Mouse (Mus musculus) forebrain, embryonic 11.5 days (tissue): ENCODE measurements around the gene Ptpn23. TPM values are rescaled to one million over a fixed set of nuclear protein-coding genes. Genes with fewer than 3 reads are reported as not detected.
"Not testable (repeated sequence)": the region's sequence is repeated elsewhere in the genome, so short reads cannot be mapped to it uniquely, and the experiment has no call there.

Experiments
- ATAC-seq: fragments of 200-750 bp; cut with Nextera tagmentation; replicated peaks from 2 replicates; pipeline ENCODE4 v1.8.0; 2017; ENCODE audit warnings: moderate TSS enrichment; ENCODE audit not compliant: low FRiP score
- DNase-seq: peaks from one replicate; pipeline ENCODE4 v3.0.0-alpha.2; 2017; ENCODE audit warnings: low spot score
- H3K27ac ChIP-seq: fragments of 300-500 bp; sonication (generic); 2 replicates; pipeline ENCODE4 v1.5.1; 2014; ENCODE audit warnings: low read depth, low read length
- H3K27me3 ChIP-seq: fragments of 300-500 bp; sonication (generic); 2 replicates; pipeline ENCODE4 v1.6.1; 2014; ENCODE audit warnings: mild to moderate bottlenecking, low read length, mixed read lengths; ENCODE audit not compliant: control insufficient read depth, insufficient read depth
- H3K36me3 ChIP-seq: fragments of 300-500 bp; sonication (generic); 2 replicates; pipeline ENCODE4 v1.6.1; 2014; ENCODE audit warnings: mild to moderate bottlenecking, low read length, moderate library complexity, mixed read lengths; ENCODE audit not compliant: control insufficient read depth, insufficient read depth
- H3K4me1 ChIP-seq: fragments of 300-500 bp; sonication (generic); replicated peaks from 2 replicates; pipeline ENCODE4 v1.6.1; 2014; ENCODE audit warnings: low read length, mixed read lengths; ENCODE audit not compliant: control insufficient read depth, insufficient read depth
- H3K4me2 ChIP-seq: fragments of 300-500 bp; sonication (generic); 2 replicates; pipeline ENCODE4 v1.6.1; 2014; ENCODE audit warnings: low read depth, mild to moderate bottlenecking, low read length, moderate library complexity, mixed read lengths; ENCODE audit not compliant: severe bottlenecking
- H3K4me3 ChIP-seq: fragments of 300-500 bp; sonication (generic); 2 replicates; pipeline ENCODE4 v1.5.1; 2014; ENCODE audit warnings: low read depth, low read length
- H3K9ac ChIP-seq: fragments of 300-500 bp; sonication (generic); 2 replicates; pipeline ENCODE4 v1.6.1; 2014; ENCODE audit warnings: low read length
- H3K9me3 ChIP-seq: fragments of 300-500 bp; sonication (generic); 2 replicates; pipeline ENCODE4 v1.6.1; 2016; ENCODE audit warnings: low read length, mixed read lengths; ENCODE audit not compliant: control insufficient read depth
- WGBS: fragments of 180-500 bp; shearing (Covaris S2); extraction: QIAGEN DNeasy Blood & Tissue Kit; methylation state at CpG from one replicate; pipeline ENCODE4 v1.1.7; 2014; 5-methylcytosine and 5-hydroxymethylcytosine counted together
- polyA plus RNA-seq: library from polyadenylated mRNA; unstranded; fragments of >200 nt; fragmentation: Nextera tagmentation; extraction: Ambion mirVana; gene quantifications from 2 replicates; pipeline ENCODE4 v1.2.1, GENCODE M21; 2014

Ptpn23 gene
- polyA plus RNA-seq, 1 experiment from 2014 or later, result 17.7 TPM

DNA sequence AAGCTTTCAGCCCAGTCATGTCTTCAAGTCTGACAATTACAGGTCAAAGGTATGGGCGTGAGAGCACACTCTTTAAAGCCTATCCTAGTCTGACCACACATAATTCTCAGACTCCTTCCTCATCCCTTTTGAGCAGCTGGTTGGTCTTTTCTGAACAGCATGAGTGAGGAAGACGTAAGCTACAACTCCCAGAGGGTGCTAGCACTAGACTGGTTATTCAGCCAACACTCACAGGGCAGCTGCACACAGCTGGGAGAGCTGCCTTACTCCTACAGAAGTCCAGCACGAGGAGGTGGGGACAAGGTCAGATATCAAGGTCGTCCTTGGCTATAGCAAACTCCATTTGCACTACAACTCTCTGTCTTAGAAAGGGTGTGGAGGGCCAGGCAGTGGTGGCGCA lies 7.4 kb downstream of the Ptpn23 start:
- no peaks in the 10 kb centered on the region for H3K4me1 ChIP-seq
- H3K4me2 ChIP-seq, result no peak overlapping the region
- H3K27me3 ChIP-seq, result no peaks in the 10 kb centered on the region
- DNase-seq (no peak), ATAC-seq (no peak)
- H3K36me3 ChIP-seq, result no peaks in the 10 kb centered on the region
- 91% methylated on average over 5 of the region's 5 CpGs for WGBS
- no peak overlapping the region for H3K4me3 ChIP-seq
- H3K9ac ChIP-seq, result no peak overlapping the region
- H3K9me3 ChIP-seq, result no peaks in the 10 kb centered on the region
- H3K27ac ChIP-seq, result no peak overlapping the region

DNA sequence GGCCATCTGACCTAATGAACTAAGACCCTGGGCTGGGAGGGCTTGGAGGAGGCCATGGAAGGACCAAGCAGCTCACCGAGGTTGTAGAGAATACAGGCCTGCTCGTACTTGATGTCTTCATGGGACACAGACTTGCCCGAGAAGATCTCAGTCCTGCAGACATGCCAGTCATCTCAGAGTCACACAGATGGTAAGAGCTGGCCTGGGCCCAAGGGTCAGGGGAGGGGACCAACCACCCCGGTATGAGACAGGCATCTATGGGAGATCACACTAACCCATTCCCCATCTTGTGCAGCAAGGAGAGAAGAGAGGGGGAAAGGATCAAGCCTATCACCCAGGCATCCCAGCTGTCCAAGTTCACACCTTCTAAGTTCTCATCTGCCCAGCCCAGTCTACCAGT lies 14.7 kb downstream of the Ptpn23 start:
- H3K4me1 ChIP-seq, result no peaks in the 10 kb centered on the region
- H3K36me3 ChIP-seq, result peaks cover 12% of the 10 kb centered on the region; the same call in 1 of the 2 replicates
- no peaks in the 10 kb centered on the region for H3K9me3 ChIP-seq
- no peak overlapping the region for H3K27ac ChIP-seq
- H3K4me3 ChIP-seq, result no peak overlapping the region
- no peak overlapping the region for H3K4me2 ChIP-seq
- WGBS, result 91% methylated on average over 4 of the region's 4 CpGs
- ATAC-seq, result no peak
- H3K9ac ChIP-seq, result no peak overlapping the region
- H3K27me3 ChIP-seq, result no peaks in the 10 kb centered on the region
- no peak for DNase-seq

GRCm38 (mm10) chr9:110390843-110391242 lies 17.2 kb downstream of the Ptpn23 start:
- Histone ChIP-seq H3K9me3 (no peaks in the 10 kb centered on the region), H3K4me3 (no peak overlapping the region), H3K4me2 (no peak overlapping the region), H3K4me1 (no peaks in the 10 kb centered on the region), H3K36me3 (peaks cover 12% of the 10 kb centered on the region; the same call in 1 of the 2 replicates), H3K27ac (no peak overlapping the region), H3K27me3 (no peaks in the 10 kb centered on the region), H3K9ac (no peak overlapping the region)
- ATAC-seq, result no peak
- WGBS, result 95% methylated on average over 3 of the region's 3 CpGs
- DNase-seq, result no peak

DNA sequence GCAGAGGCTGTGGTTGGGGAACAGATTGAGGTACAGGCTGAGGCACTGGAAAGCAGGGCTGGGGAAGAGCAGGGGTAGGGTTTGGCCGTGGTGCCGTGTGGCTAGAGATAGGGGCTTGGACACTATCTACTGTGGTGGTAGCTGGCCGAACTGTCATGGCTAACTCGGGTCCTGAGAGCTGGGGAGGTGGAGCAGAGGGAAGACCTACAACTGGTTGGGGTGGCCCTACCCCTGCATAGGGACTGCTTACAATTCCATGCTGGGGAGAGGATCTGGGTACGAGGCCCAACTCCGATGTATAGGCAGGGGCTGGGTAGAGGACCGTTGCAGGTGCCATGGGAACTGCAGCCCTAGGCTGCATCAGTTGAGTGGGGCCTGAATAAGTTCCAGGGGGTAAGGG lies 20.0 kb downstream of the Ptpn23 start:
- no peak overlapping the region for H3K9ac ChIP-seq

DNA sequence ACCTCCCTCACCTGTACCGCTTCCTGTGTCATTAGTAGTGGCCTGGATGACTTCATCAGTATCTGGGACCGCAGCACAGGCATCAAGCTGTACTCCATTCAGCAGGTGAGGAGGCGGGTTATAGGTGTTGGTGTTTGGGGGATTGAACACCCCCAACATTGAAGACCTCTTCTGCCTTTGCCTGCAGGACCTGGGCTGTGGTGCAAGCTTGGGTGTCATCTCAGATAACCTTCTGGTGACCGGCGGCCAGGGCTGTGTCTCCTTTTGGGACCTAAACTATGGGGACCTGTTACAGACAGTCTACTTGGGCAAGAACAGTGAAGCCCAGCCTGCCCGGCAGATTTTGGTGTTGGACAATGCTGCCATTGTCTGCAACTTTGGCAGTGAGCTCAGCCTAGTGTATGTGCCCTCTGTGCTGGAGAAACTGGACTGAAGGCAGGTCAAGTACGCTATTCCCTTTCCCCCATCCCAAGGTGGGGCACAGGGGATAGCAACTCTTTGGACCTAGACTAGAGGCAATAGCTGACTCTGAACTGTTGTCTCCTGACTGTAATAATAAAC lies 23.6 kb downstream of the Ptpn23 start:
- ATAC-seq (no peak), DNase-seq (no peak)
- 93% methylated on average over 7 of the region's 7 CpGs for WGBS
- Histone ChIP-seq H3K4me2 (no peak overlapping the region), H3K4me1 (no peaks in the 10 kb centered on the region), H3K27ac (no peak overlapping the region), H3K27me3 (no peaks in the 10 kb centered on the region), H3K4me3 (no peak overlapping the region), H3K9ac (no peak overlapping the region), H3K9me3 (no peaks in the 10 kb centered on the region), H3K36me3 (peaks cover 16% of the 10 kb centered on the region; the same call in 1 of the 2 replicates)

More for the DNA sequence above, 20.0 kb downstream of the Ptpn23 start:
- Histone ChIP-seq H3K36me3 (peaks cover 20% of the 10 kb centered on the region; the same call in 1 of the 2 replicates), H3K27me3 (no peaks in the 10 kb centered on the region), H3K4me2 (no peak overlapping the region), H3K9me3 (no peaks in the 10 kb centered on the region), H3K27ac (no peak overlapping the region), H3K4me1 (no peaks in the 10 kb centered on the region), H3K4me3 (no peak overlapping the region)
- no peak for ATAC-seq
- DNase-seq, result no peak
- WGBS, result 90% methylated on average over 7 of the region's 7 CpGs

GRCm38 (mm10) chr9:110381292-110381691 lies 26.7 kb downstream of the Ptpn23 start:
- DNase-seq (no peak), ATAC-seq (no peak)
- H3K4me2 ChIP-seq, result no peak overlapping the region
- H3K27me3 ChIP-seq, result no peaks in the 10 kb centered on the region
- no peak overlapping the region for H3K4me3 ChIP-seq
- WGBS, result 81% methylated on average over 12 of the region's 12 CpGs
- H3K27ac ChIP-seq, result no peak overlapping the region
- H3K9ac ChIP-seq, result no peak overlapping the region
- H3K4me1 ChIP-seq, result no peaks in the 10 kb centered on the region
- H3K36me3 ChIP-seq, result peaks cover 8% of the 10 kb centered on the region; the same call in 1 of the 2 replicates
- no peaks in the 10 kb centered on the region for H3K9me3 ChIP-seq

DNA sequence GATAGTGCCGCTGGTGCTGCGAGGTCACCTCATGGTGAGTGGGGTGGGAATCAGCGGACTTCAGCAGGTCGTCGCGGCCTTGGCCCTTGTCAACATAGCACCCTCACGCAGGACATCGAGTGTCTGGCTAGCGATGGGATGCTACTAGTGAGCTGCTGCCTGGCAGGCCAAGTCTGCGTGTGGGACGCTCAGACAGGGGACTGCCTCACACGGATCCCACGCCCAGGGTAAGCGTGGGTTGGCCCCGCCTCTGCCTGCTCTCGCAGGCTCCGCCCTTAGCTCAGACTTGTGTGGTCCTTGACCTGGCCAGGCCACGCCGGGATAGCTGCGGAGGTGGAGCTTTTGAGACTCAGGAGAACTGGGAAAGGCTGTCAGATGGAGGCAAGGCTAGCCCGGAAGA lies 27.4 kb downstream of the Ptpn23 start:
- Histone ChIP-seq H3K4me2 (no peak overlapping the region), H3K4me1 (no peaks in the 10 kb centered on the region), H3K27ac (no peak overlapping the region), H3K9ac (no peak overlapping the region), H3K36me3 (peaks cover 7% of the 10 kb centered on the region; the same call in 1 of the 2 replicates), H3K27me3 (no peaks in the 10 kb centered on the region), H3K9me3 (no peaks in the 10 kb centered on the region), H3K4me3 (no peak overlapping the region)
- ATAC-seq (0 out of 2 replicates have a peak, but pooled peaks have one; percentile 19), DNase-seq (no peak)
- WGBS, result 47% methylated on average over 21 of the region's 21 CpGs

- Histone ChIP-seq H3K4me3 (no peak overlapping the region), H3K4me1 (no peaks in the 10 kb centered on the region), H3K36me3 (no peaks in the 10 kb centered on the region; the same call in 1 of the 2 replicates), H3K9me3 (no peaks in the 10 kb centered on the region), H3K9ac (no peak overlapping the region), H3K27ac (no peak overlapping the region), H3K4me2 (no peak overlapping the region), H3K27me3 (no peaks in the 10 kb centered on the region)
- WGBS, result 93% methylated on average over 8 of the region's 8 CpGs
- DNase-seq, result no peak
- ATAC-seq, result no peak
Observed at GRCm38 (mm10) chr9:110379361-110379760, 28.7 kb downstream of the Ptpn23 start.

GRCm38 (mm10) chr9:110377655-110378054 lies 30.4 kb downstream of the Ptpn23 start:
- ATAC-seq, H3K27me3 ChIP-seq: not testable (repeated sequence)

More at GRCm38 (mm10) chr9:110377655-110378054, 30.4 kb downstream of the Ptpn23 start:
- H3K36me3 ChIP-seq, H3K4me2 ChIP-seq, H3K9ac ChIP-seq, H3K4me1 ChIP-seq, H3K9me3 ChIP-seq, H3K27ac ChIP-seq, H3K4me3 ChIP-seq, DNase-seq: not testable (repeated sequence)
- WGBS, result 93% methylated on average over 15 of the region's 15 CpGs
